Mouse (Mus musculus) ovary, adult 18-20 months (tissue): ENCODE results near the gene Haus4.

Experiments used
- DNase-seq: peaks from one replicate; pipeline ENCODE4 v3.0.0; 2022; ENCODE audit warnings: low spot score, mixed read lengths

Haus4 gene

GRCm38 (mm10) chr14:54572790-54573736, 18.6 kb upstream of the Haus4 start:
- no peak for DNase-seq

- DNase-seq: no peak
These were observed 17.7 kb upstream of the Haus4 start for GRCm38 (mm10) chr14:54572122-54572521.

- DNase-seq: no peak
These were observed 15.3 kb upstream of the Haus4 start for GRCm38 (mm10) chr14:54569451-54570392.

GRCm38 (mm10) chr14:54568694-54569414, 14.4 kb upstream of the Haus4 start:
- DNase-seq: no peak

- DNase-seq: no peak
These were observed 6.3 kb upstream of the Haus4 start for GRCm38 (mm10) chr14:54560527-54561242.

GRCm38 (mm10) chr14:54557330-54557729, 2.9 kb upstream of the Haus4 start:
- no peak for DNase-seq

GRCm38 (mm10) chr14:54553454-54553974, 902 bp downstream of the Haus4 start:
- no peak for DNase-seq

GRCm38 (mm10) chr14:54544703-54545102, 9.7 kb downstream of the Haus4 start:
- no peak for DNase-seq

GRCm38 (mm10) chr14:54540771-54541170, 13.6 kb downstream of the Haus4 start:
- no peak for DNase-seq

GRCm38 (mm10) chr14:54538580-54538979, 15.8 kb downstream of the Haus4 start:
- DNase-seq: no peak

- DNase-seq: peak; percentile 46
These were observed 25.8 kb downstream of the Haus4 start for GRCm38 (mm10) chr14:54528446-54529111.

- DNase-seq: no peak
These were observed 26.4 kb downstream of the Haus4 start for GRCm38 (mm10) chr14:54528007-54528393.

GRCm38 (mm10) chr14:54527227-54528006, 27.0 kb downstream of the Haus4 start:
- no peak for DNase-seq

- no peak for DNase-seq
These were observed 30.8 kb downstream of the Haus4 start for GRCm38 (mm10) chr14:54523600-54523999.

GRCm38 (mm10) chr14:54516710-54517310, 37.6 kb downstream of the Haus4 start:
- no peak for DNase-seq

- DNase-seq: no peak
These were observed 44.6 kb downstream of the Haus4 start for GRCm38 (mm10) chr14:54509774-54510173.

- DNase-seq: no peak
These were observed 51.3 kb downstream of the Haus4 start for GRCm38 (mm10) chr14:54503092-54503491.

GRCm38 (mm10) chr14:54501365-54501764, 53.1 kb downstream of the Haus4 start:
- DNase-seq: no peak

- DNase-seq: no peak
These were observed 55.1 kb downstream of the Haus4 start for GRCm38 (mm10) chr14:54499330-54499729.
